Mouse (Mus musculus) G1E (cell line): ENCODE data around the gene Cfhr1.

ENCODE experiments used
- CTCF ChIP-seq: IDR thresholded peaks from 2 replicates; pipeline ENCODE4 v1.5.1; 2012; ENCODE audit warnings: low read depth, low read length, inconsistent platforms, mixed read lengths
- GATA1 ChIP-seq: IDR thresholded peaks from 2 replicates; pipeline ENCODE4 v1.6.1; 2012; ENCODE audit warnings: borderline replicate concordance, low read length, inconsistent platforms, mixed read lengths
- POLR2AphosphoS5 ChIP-seq: IDR thresholded peaks from 2 replicates; pipeline ENCODE4 v1.6.1; 2012; ENCODE audit warnings: low read depth, low read length, inconsistent platforms; ENCODE audit not compliant: insufficient replicate concordance
- TAL1 ChIP-seq: conservative IDR thresholded peaks from 2 replicates; pipeline ENCODE4 v1.6.1; 2012; ENCODE audit warnings: low read depth, low read length, inconsistent platforms, mixed read lengths

DNA sequence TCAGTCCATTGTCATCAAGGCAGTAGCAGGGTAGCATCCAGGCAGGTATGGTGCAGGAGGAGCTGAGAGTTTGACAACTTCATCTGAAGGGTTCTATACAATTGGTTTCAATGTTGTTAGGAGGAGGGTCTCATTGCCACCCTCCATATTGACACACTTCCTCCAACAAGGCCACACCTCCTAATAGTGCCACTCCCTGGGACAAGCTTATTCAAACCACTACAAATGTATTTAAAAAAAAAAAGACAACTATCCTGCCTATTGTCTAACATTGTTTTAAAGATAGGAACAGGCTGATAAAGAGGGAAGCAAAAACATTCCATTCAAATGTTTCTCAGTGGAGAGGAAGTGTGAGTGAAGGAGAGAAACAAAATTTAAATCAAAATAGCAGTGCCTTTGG, 60.3 kb downstream of the Cfhr1 start:
- TF ChIP-seq CTCF (no peak), TAL1 (no peak), GATA1 (no peak), POLR2AphosphoS5 (no peak)
